Mouse (Mus musculus) heart, embryonic 15.5 days (tissue): ENCODE measurements around the gene Sgpp1. TPM values are rescaled to one million over a fixed set of nuclear protein-coding genes. Genes with fewer than 3 reads are reported as not detected.

Experiments
- ATAC-seq: fragments of 200-750 bp; cut with Nextera tagmentation; replicated peaks from 2 replicates; pipeline ENCODE4 v1.8.0; 2017; ENCODE audit warnings: low read depth, moderate TSS enrichment; ENCODE audit not compliant: insufficient number of reproducible peaks, insufficient read depth, low FRiP score
- H3K27ac ChIP-seq: fragments of 300-500 bp; sonication (generic); 2 replicates; pipeline ENCODE4 v1.5.1; 2015; ENCODE audit warnings: mild to moderate bottlenecking, inconsistent platforms
- H3K27me3 ChIP-seq: fragments of 300-500 bp; sonication (generic); 2 replicates; pipeline ENCODE4 v1.6.1; 2015; ENCODE audit warnings: inconsistent platforms
- H3K36me3 ChIP-seq: fragments of 300-500 bp; sonication (generic); 2 replicates; pipeline ENCODE4 v1.6.1; 2015; ENCODE audit warnings: mild to moderate bottlenecking, inconsistent platforms
- H3K4me1 ChIP-seq: fragments of 300-500 bp; sonication (generic); replicated peaks from 2 replicates; pipeline ENCODE4 v1.6.1; 2015; ENCODE audit warnings: inconsistent platforms
- H3K4me2 ChIP-seq: fragments of 300-500 bp; sonication (generic); 2 replicates; pipeline ENCODE4 v1.6.1; 2015; ENCODE audit warnings: inconsistent platforms, mild to moderate bottlenecking, moderate library complexity
- H3K4me3 ChIP-seq: fragments of 300-500 bp; sonication (generic); 2 replicates; pipeline ENCODE4 v1.5.1; 2015; ENCODE audit warnings: mild to moderate bottlenecking, inconsistent platforms
- H3K9ac ChIP-seq: fragments of 300-500 bp; sonication (generic); 2 replicates; pipeline ENCODE4 v1.6.1; 2015; ENCODE audit warnings: mild to moderate bottlenecking, inconsistent platforms
- H3K9me3 ChIP-seq: fragments of 300-500 bp; sonication (generic); replicated peaks from 2 replicates; pipeline ENCODE4 v1.6.1; 2016; ENCODE audit warnings: inconsistent platforms
- WGBS: fragments of 180-500 bp; shearing (Covaris S2); methylation state at CpG from one replicate; pipeline ENCODE4 v1.1.7; 2015; ENCODE audit warnings: mixed read lengths; 5-methylcytosine and 5-hydroxymethylcytosine counted together
- polyA plus RNA-seq: library from polyadenylated mRNA; unstranded; fragments of >200 nt; fragmentation: Nextera tagmentation; extraction: Ambion mirVana; gene quantifications from 2 replicates; pipeline ENCODE4 v1.2.1, GENCODE M21; 2015

The Sgpp1 gene
- polyA plus RNA-seq, 1 experiment from 2014 or later, result 13.8 TPM

GRCm38 (mm10) chr12:75664516-75664810 is 71.1 kb downstream of the Sgpp1 start:
- ATAC-seq, result no peak
- Histone ChIP-seq H3K4me1 (no peaks in the 10 kb centered on the region), H3K27ac (no peak overlapping the region), H3K27me3 (no peaks in the 10 kb centered on the region), H3K9ac (no peak overlapping the region), H3K9me3 (no peaks in the 10 kb centered on the region), H3K4me2 (no peak overlapping the region), H3K36me3 (no peaks in the 10 kb centered on the region), H3K4me3 (no peak overlapping the region)
- 44% methylated on average over 6 of the region's 6 CpGs for WGBS

Other genes starting within 250 kb of the Sgpp1 start
- gene Ppp2r5e, start 139.5 kb downstream of the Sgpp1 start, polyA plus RNA-seq, result 8.5 and 11.4 TPM in 2 replicates
- gene Wdr89, start 66.2 kb downstream of the Sgpp1 start, polyA plus RNA-seq, result 6.7 and 7.2 TPM in 2 replicates
- gene Syne2, start 82.4 kb upstream of the Sgpp1 start, polyA plus RNA-seq, result 38.7 and 45.7 TPM in 2 replicates